Mouse (Mus musculus) liver, embryonic 11.5 days (tissue): ENCODE results near the gene Sfxn5. TPM values are rescaled to one million over a fixed set of nuclear protein-coding genes. Genes with fewer than 3 reads are reported as not detected.

ENCODE experiments used
- ATAC-seq: fragments of 200-750 bp; cut with Nextera tagmentation; replicated peaks from 2 replicates; pipeline ENCODE4 v1.8.0; 2017; ENCODE audit warnings: moderate number of reproducible peaks, mild to moderate bottlenecking, moderate TSS enrichment, moderate library complexity; ENCODE audit not compliant: low FRiP score
- DNase-seq: peaks from one replicate; pipeline ENCODE4 v3.0.0-alpha.2; 2017; ENCODE audit warnings: low spot score
- H3K27ac ChIP-seq: fragments of 300-500 bp; sonication (generic); 2 replicates; pipeline ENCODE4 v1.5.1; 2014; ENCODE audit warnings: mild to moderate bottlenecking, low read depth, low read length, control low read depth
- H3K27me3 ChIP-seq: fragments of 300-500 bp; sonication (generic); replicated peaks from 2 replicates; pipeline ENCODE4 v1.6.1; 2014; ENCODE audit warnings: low read length, mixed read lengths; ENCODE audit not compliant: control insufficient read depth, insufficient read depth
- H3K36me3 ChIP-seq: fragments of 300-500 bp; sonication (generic); 2 replicates; pipeline ENCODE4 v1.6.1; 2014; ENCODE audit warnings: mild to moderate bottlenecking, low read length, moderate library complexity, mixed read lengths; ENCODE audit not compliant: control insufficient read depth, insufficient read depth
- H3K4me1 ChIP-seq: fragments of 300-500 bp; sonication (generic); replicated peaks from 2 replicates; pipeline ENCODE4 v1.6.1; 2014; ENCODE audit warnings: low read length, mixed read lengths; ENCODE audit not compliant: control insufficient read depth, insufficient read depth
- H3K4me2 ChIP-seq: fragments of 300-500 bp; sonication (generic); 2 replicates; pipeline ENCODE4 v1.6.1; 2014; ENCODE audit warnings: mild to moderate bottlenecking, control low read depth, moderate library complexity
- H3K4me3 ChIP-seq: fragments of 300-500 bp; sonication (generic); 2 replicates; pipeline ENCODE4 v1.5.1; 2014; ENCODE audit warnings: low read depth, low read length, control low read depth
- H3K9ac ChIP-seq: fragments of 300-500 bp; sonication (generic); 2 replicates; pipeline ENCODE4 v1.6.1; 2014; ENCODE audit warnings: low read depth, low read length, control low read depth
- H3K9me3 ChIP-seq: fragments of 300-500 bp; sonication (generic); 2 replicates; pipeline ENCODE4 v1.6.1; 2016; ENCODE audit warnings: low read length, inconsistent platforms, mixed read lengths; ENCODE audit not compliant: control insufficient read depth
- WGBS: fragments of 180-500 bp; shearing (Covaris S2); extraction: QIAGEN DNeasy Blood & Tissue Kit; methylation state at CpG from one replicate; pipeline ENCODE4 v1.1.7; 2014; 5-methylcytosine and 5-hydroxymethylcytosine counted together
- polyA plus RNA-seq: library from polyadenylated mRNA; unstranded; fragments of >200 nt; fragmentation: Nextera tagmentation; extraction: Ambion mirVana; gene quantifications from 2 replicates; pipeline ENCODE4 v1.2.1, GENCODE M21; 2014

Gene Sfxn5
- polyA plus RNA-seq, 1 experiment from 2014 or later, result 3.8 TPM

DNA sequence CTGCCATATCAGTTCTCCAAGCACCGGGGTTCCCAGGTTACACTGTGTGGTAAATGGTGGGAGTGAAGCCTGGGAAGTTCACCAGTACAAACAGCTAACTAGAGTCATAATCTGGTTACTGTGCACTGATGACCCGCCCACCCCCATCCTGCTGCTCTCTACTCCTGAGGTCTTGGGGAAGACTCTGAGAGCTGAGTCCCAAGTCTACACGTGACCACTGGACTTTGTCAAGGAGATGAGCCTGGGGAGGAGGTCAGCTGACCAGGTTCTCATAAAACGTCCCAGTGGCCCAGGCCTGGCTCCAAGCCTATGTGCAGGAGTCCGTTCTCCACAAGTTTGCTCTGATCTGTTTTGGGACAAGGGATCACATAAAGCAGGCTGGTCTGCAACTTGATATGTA lies 27.1 kb upstream of the Sfxn5 start:
- no peak overlapping the region for H3K4me2 ChIP-seq
- 82% methylated on average over 5 of the region's 5 CpGs for WGBS
- DNase-seq, result no peak

DNA sequence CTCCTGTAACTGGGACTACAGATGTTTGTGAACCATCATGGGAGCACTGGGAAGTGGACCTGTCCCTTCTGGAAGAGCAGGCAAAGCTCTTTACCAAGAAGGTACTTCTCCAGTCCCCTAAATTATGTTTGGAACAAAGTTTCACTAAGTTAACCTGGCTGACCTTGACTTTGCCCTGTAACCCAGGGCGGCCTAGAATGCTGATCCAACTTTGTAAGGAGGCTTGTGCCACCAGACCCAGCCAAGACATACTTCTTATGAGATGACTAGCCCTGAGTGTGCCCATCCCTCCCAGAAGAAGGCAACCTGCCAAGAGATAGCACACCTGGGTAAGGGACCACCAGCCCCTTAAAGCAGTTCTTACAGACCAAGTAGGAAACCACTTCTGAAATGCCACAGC lies 25.7 kb upstream of the Sfxn5 start:
- ATAC-seq, result no peak
- Histone ChIP-seq H3K9ac (no peak overlapping the region), H3K27me3 (no peaks in the 10 kb centered on the region), H3K4me1 (no peaks in the 10 kb centered on the region), H3K9me3 (no peaks in the 10 kb centered on the region), H3K27ac (no peak overlapping the region), H3K4me2 (no peak overlapping the region), H3K36me3 (no peaks in the 10 kb centered on the region), H3K4me3 (no peak overlapping the region)
- no peak for DNase-seq
- 92% methylated on average over 1 of the region's 1 CpGs for WGBS

More for the DNA sequence above, 27.1 kb upstream of the Sfxn5 start:
- H3K4me1 ChIP-seq, result no peaks in the 10 kb centered on the region
- no peaks in the 10 kb centered on the region for H3K36me3 ChIP-seq
- H3K9me3 ChIP-seq, result no peaks in the 10 kb centered on the region
- no peak overlapping the region for H3K4me3 ChIP-seq
- ATAC-seq, result no peak
- H3K27ac ChIP-seq, result no peak overlapping the region
- no peaks in the 10 kb centered on the region for H3K27me3 ChIP-seq
- no peak overlapping the region for H3K9ac ChIP-seq

DNA sequence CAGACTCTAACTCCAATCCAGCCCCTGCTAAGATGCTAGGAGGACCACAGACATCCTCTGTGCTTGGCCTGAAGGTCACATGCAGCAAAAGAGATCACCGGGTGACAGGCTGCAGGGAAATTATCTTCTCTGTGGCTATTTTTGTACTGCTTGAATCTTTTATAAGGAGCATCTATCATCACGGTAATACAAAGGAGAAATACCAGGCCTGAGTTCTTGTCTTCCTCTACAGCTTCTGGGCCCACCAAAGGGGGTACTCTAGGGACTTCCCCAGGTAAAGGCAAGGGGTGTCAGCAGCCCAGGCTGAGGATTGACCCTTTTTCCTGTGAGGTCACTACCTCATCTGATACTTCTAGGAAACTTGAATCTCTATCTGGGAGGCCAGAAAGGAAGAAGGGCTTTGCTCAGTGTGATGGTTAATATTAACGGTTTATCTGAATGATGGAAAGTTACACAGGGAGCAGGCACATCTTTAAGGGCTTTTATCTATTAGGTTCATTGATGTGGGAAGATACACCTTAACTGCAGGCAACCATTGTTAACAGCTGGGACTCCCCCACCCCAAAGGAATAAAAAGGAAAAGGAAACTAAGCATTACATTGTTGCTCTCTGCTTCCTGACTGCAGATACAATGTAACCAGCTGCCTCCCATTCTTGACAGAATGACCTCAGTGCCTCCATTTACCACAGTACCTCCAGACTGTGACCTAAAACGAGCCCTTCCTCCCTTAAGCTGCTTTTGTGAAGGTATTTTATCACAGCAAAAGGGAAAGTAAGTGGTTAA lies 23.7 kb upstream of the Sfxn5 start:
- H3K36me3 ChIP-seq, result no peaks in the 10 kb centered on the region
- H3K4me3 ChIP-seq, result no peak overlapping the region
- H3K4me2 ChIP-seq, result no peak overlapping the region
- DNase-seq, result no peak
- H3K27ac ChIP-seq, result no peak overlapping the region
- no peak for ATAC-seq
- no peak overlapping the region for H3K9ac ChIP-seq
- H3K27me3 ChIP-seq, result no peaks in the 10 kb centered on the region
- H3K4me1 ChIP-seq, result no peaks in the 10 kb centered on the region
- 53% methylated on average over 4 of the region's 4 CpGs for WGBS
- H3K9me3 ChIP-seq, result no peaks in the 10 kb centered on the region

DNA sequence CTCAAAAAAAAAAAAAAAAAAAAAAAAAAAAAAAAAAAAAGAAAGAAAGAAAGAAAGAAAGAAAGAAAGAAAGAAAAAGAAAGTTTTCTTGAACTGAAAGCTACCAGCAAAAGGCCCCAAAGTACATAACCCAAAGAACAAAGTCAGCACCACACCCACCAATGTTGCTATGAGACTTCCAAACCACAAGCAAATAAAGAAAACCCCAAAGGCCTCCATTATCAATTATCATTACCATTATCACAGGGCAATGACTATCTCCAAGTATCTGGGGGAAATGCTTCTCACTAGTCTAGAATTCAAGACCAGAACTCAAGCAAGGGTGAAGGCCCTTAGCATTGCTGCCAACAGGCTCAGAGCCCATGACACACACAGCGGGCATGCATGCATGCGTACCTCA lies 22.5 kb upstream of the Sfxn5 start:
- H3K9me3 ChIP-seq, result no peaks in the 10 kb centered on the region
- 92% methylated on average over 2 of the region's 2 CpGs for WGBS
- no peak overlapping the region for H3K4me3 ChIP-seq
- no peak overlapping the region for H3K27ac ChIP-seq
- DNase-seq (no peak), ATAC-seq (no peak)
- H3K36me3 ChIP-seq, result no peaks in the 10 kb centered on the region
- no peaks in the 10 kb centered on the region for H3K4me1 ChIP-seq
- H3K27me3 ChIP-seq, result no peaks in the 10 kb centered on the region
- H3K4me2 ChIP-seq, result no peak overlapping the region
- H3K9ac ChIP-seq, result no peak overlapping the region

DNA sequence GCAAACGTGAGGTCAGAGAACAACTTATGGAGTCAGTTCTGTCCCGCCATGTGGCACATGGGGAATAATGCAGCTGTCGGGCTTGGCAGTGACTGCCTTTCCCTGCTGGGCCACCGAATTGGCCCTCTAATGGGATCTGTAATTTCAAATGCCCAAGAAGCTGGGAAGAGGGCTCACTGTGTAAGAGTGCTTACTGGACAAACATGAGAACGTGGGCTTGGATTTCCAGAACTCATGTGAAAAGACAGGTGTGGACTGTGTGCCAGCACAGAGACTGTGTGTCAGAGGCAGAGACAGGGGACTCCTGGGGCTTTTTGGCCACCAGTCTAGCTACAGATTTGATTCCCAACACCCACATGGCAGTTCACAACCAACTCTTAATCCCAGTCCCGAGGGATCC lies 21.5 kb upstream of the Sfxn5 start:
- Histone ChIP-seq H3K36me3 (no peaks in the 10 kb centered on the region), H3K9me3 (no peaks in the 10 kb centered on the region), H3K27ac (no peak overlapping the region), H3K27me3 (no peaks in the 10 kb centered on the region), H3K9ac (no peak overlapping the region), H3K4me3 (no peak overlapping the region), H3K4me1 (no peaks in the 10 kb centered on the region), H3K4me2 (no peak overlapping the region)
- ATAC-seq (no peak), DNase-seq (no peak)
- WGBS, result 79% methylated on average over 6 of the region's 6 CpGs

GRCm38 (mm10) chr6:85353706-85354105 lies 20.5 kb upstream of the Sfxn5 start:
- no peak for DNase-seq
- H3K9me3 ChIP-seq, result no peaks in the 10 kb centered on the region
- no peak overlapping the region for H3K4me2 ChIP-seq
- H3K27ac ChIP-seq, result no peak overlapping the region
- H3K9ac ChIP-seq, result no peak overlapping the region
- ATAC-seq, result no peak
- H3K36me3 ChIP-seq, result no peaks in the 10 kb centered on the region
- 60% methylated on average over 3 of the region's 3 CpGs for WGBS
- no peak overlapping the region for H3K4me3 ChIP-seq
- no peaks in the 10 kb centered on the region for H3K4me1 ChIP-seq
- no peaks in the 10 kb centered on the region for H3K27me3 ChIP-seq

GRCm38 (mm10) chr6:85350157-85350556 lies 16.9 kb upstream of the Sfxn5 start:
- no peaks in the 10 kb centered on the region for H3K36me3 ChIP-seq
- no peak for ATAC-seq
- no peak overlapping the region for H3K4me2 ChIP-seq
- H3K27me3 ChIP-seq, result 0 out of 2 replicates have a peak, but pooled peaks cover 4% of the 10 kb centered on the region
- DNase-seq, result no peak
- H3K9me3 ChIP-seq, result no peaks in the 10 kb centered on the region
- H3K4me3 ChIP-seq, result no peak overlapping the region
- no peaks in the 10 kb centered on the region for H3K4me1 ChIP-seq
- no peak overlapping the region for H3K27ac ChIP-seq
- WGBS, result 79% methylated on average over 1 of the region's 1 CpGs
- H3K9ac ChIP-seq, result no peak overlapping the region

DNA sequence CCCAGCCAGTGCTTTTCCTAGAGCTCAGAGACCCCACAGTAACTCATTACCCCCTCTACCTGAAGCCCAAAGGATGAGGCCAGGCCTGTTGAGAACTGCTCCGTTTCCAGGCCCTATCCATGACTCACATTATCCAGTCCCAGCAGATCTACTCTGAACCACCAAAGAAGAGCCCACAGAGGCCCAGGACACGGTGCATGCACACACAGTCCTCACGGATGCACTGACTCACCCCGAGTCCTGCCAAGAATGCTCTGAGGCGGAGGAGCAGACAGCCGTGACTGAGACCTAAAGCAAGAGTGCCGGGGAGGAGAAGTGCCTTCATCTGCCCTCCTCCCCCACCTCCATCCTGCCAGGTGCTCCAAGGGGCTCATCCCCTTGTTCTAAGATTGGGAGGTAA lies 16.0 kb upstream of the Sfxn5 start:
- WGBS, result 73% methylated on average over 7 of the region's 7 CpGs
- H3K27ac ChIP-seq, result no peak overlapping the region
- no peak for DNase-seq
- no peak for ATAC-seq
- H3K9me3 ChIP-seq, result no peaks in the 10 kb centered on the region
- H3K27me3 ChIP-seq, result 0 out of 2 replicates have a peak, but pooled peaks cover 7% of the 10 kb centered on the region
- H3K4me3 ChIP-seq, result no peak overlapping the region
- no peak overlapping the region for H3K9ac ChIP-seq
- H3K4me2 ChIP-seq, result no peak overlapping the region
- no peaks in the 10 kb centered on the region for H3K36me3 ChIP-seq
- H3K4me1 ChIP-seq, result no peaks in the 10 kb centered on the region

GRCm38 (mm10) chr6:85348133-85348532 lies 14.9 kb upstream of the Sfxn5 start:
- Histone ChIP-seq H3K36me3 (no peaks in the 10 kb centered on the region), H3K9me3 (no peaks in the 10 kb centered on the region), H3K9ac (no peak overlapping the region), H3K4me1 (no peaks in the 10 kb centered on the region), H3K4me3 (no peak overlapping the region), H3K27me3 (0 out of 2 replicates have a peak, but pooled peaks cover 7% of the 10 kb centered on the region), H3K27ac (no peak overlapping the region), H3K4me2 (no peak overlapping the region)
- no peak for DNase-seq
- ATAC-seq, result no peak
- WGBS, result 78% methylated on average over 11 of the region's 11 CpGs
